Mouse (Mus musculus) MEL (cell line): ENCODE measurements around the gene Ctnnbl1. TPM values are rescaled to one million over a fixed set of nuclear protein-coding genes. Genes with fewer than 3 reads are reported as not detected.

Experiments
- DNase-seq: peaks from one replicate; pipeline ENCODE4 v3.0.0; 2011; ENCODE audit warnings: low read depth, low spot score
- H3K27ac ChIP-seq: 2 replicates; pipeline ENCODE4 v1.5.1; 2012; ENCODE audit warnings: low read depth, mild to moderate bottlenecking, control low read depth, low read length, moderate library complexity; ENCODE audit not compliant: control insufficient read depth
- H3K27me3 ChIP-seq, 2 experiments: fragments of 150-350 bp in 1 of 2; sonication (generic) in 1 of 2; 2 replicates each; pipeline ENCODE4 v1.6.1; 2012; ENCODE audit warnings: low read length in 2 of 2, mild to moderate bottlenecking in 2 of 2, improper control_type of control experiment in 1 of 2, moderate library complexity in 1 of 2; ENCODE audit not compliant: insufficient read depth in 2 of 2, control insufficient read depth in 1 of 2
- H3K36me3 ChIP-seq, 2 experiments: 2 replicates each; pipeline ENCODE4 v1.6.1; 2012 to 2014; ENCODE audit warnings: low read length in 2 of 2, improper control_type of control experiment in 1 of 2, inconsistent platforms in 1 of 2, mild to moderate bottlenecking in 1 of 2; ENCODE audit not compliant: insufficient read depth in 2 of 2, control insufficient read depth in 1 of 2
- H3K4me1 ChIP-seq, 2 experiments: fragments of 150-350 bp in 1 of 2; sonication (generic) in 1 of 2; 2 replicates each; pipeline ENCODE4 v1.6.1; 2012; ENCODE audit warnings: low read length in 2 of 2, improper control_type of control experiment in 1 of 2, mild to moderate bottlenecking in 1 of 2; ENCODE audit not compliant: insufficient read depth in 2 of 2, control insufficient read depth in 1 of 2
- H3K4me3 ChIP-seq, 2 experiments: fragments of 150-350 bp in 1 of 2; sonication (generic) in 1 of 2; 2 replicates each; pipeline ENCODE4 v1.5.1; 2012; ENCODE audit warnings: low read depth in 2 of 2, low read length in 2 of 2, mild to moderate bottlenecking in 2 of 2, moderate library complexity in 2 of 2, control low read depth in 1 of 2, improper control_type of control experiment in 1 of 2; ENCODE audit not compliant: control insufficient read depth in 1 of 2, insufficient read depth in 1 of 2
- H3K79me2 ChIP-seq: 2 replicates; pipeline ENCODE4 v1.6.1; 2012; ENCODE audit warnings: mild to moderate bottlenecking, low read length, moderate library complexity; ENCODE audit not compliant: control insufficient read depth, poor library complexity, insufficient read depth
- H3K9ac ChIP-seq: 2 replicates; pipeline ENCODE4 v1.6.1; 2012; ENCODE audit warnings: low read depth, mild to moderate bottlenecking, control low read depth, low read length, moderate library complexity; ENCODE audit not compliant: control insufficient read depth, poor library complexity, severe bottlenecking
- H3K9me3 ChIP-seq: fragments of 150-350 bp; sonication (generic); replicated peaks from 2 replicates; pipeline ENCODE4 v1.6.1; 2012; ENCODE audit warnings: mild to moderate bottlenecking, low read length, improper control_type of control experiment, moderate library complexity; ENCODE audit not compliant: insufficient read depth
- BHLHE40 ChIP-seq: IDR thresholded peaks from 2 replicates; pipeline ENCODE4 v1.6.1; 2012; ENCODE audit warnings: low read depth, mild to moderate bottlenecking, inconsistent platforms, low read length, improper control_type of control experiment, borderline replicate concordance
- CHD1 ChIP-seq: IDR thresholded peaks from 2 replicates; pipeline ENCODE4 v1.6.1; 2012; ENCODE audit warnings: low read depth, mild to moderate bottlenecking, inconsistent platforms, low read length, improper control_type of control experiment
- CTCF ChIP-seq, 3 experiments: IDR thresholded peaks in 2 of 3; conservative IDR thresholded peaks in 1 of 3; 2 replicates each; pipeline ENCODE4 v1.5.1; 2011 to 2012; ENCODE audit warnings: low read length in 3 of 3, low read depth in 2 of 3, mild to moderate bottlenecking in 2 of 3, improper control_type of control experiment in 1 of 3, inconsistent platforms in 1 of 3, mixed read lengths in 1 of 3, moderate library complexity in 1 of 3; ENCODE audit not compliant: control insufficient read depth in 1 of 3, insufficient read depth in 1 of 3, poor library complexity in 1 of 3, severe bottlenecking in 1 of 3
- E2F4 ChIP-seq: IDR thresholded peaks from 2 replicates; pipeline ENCODE4 v1.6.1; 2011; ENCODE audit warnings: low read depth, low read length, improper control_type of control experiment, borderline replicate concordance
- ETS1 ChIP-seq: IDR thresholded peaks from 2 replicates; pipeline ENCODE4 v1.6.1; 2012; ENCODE audit warnings: low read depth, mild to moderate bottlenecking, inconsistent platforms, low read length, improper control_type of control experiment, moderate library complexity
- GABPA ChIP-seq: IDR thresholded peaks from 2 replicates; pipeline ENCODE4 v1.6.1; 2012; ENCODE audit warnings: low read depth, mild to moderate bottlenecking, inconsistent platforms, low read length, improper control_type of control experiment, moderate library complexity
- HCFC1 ChIP-seq: IDR thresholded peaks from 2 replicates; pipeline ENCODE4 v1.6.1; 2012; ENCODE audit warnings: low read depth, mild to moderate bottlenecking, inconsistent platforms, low read length, improper control_type of control experiment, moderate library complexity
- JUND ChIP-seq: IDR thresholded peaks from 2 replicates; pipeline ENCODE4 v1.6.1; 2011; ENCODE audit warnings: low read depth, mild to moderate bottlenecking, improper control_type of control experiment, low read length
- MAZ ChIP-seq: IDR thresholded peaks from 2 replicates; pipeline ENCODE4 v1.6.1; 2012; ENCODE audit warnings: low read depth, mild to moderate bottlenecking, inconsistent platforms, low read length, improper control_type of control experiment
- MEF2A ChIP-seq: IDR thresholded peaks from 2 replicates; pipeline ENCODE4 v1.6.1; 2014; ENCODE audit warnings: low read depth, mild to moderate bottlenecking, inconsistent platforms, low read length, improper control_type of control experiment; ENCODE audit not compliant: poor library complexity, insufficient replicate concordance, severe bottlenecking; ENCODE audit errors: extremely low read depth
- MYB ChIP-seq: IDR thresholded peaks from 2 replicates; pipeline ENCODE4 v1.6.1; 2011; ENCODE audit warnings: mild to moderate bottlenecking, low read depth, low read length, improper control_type of control experiment
- MYC ChIP-seq: IDR thresholded peaks from 2 replicates; pipeline ENCODE4 v1.6.1; 2011; ENCODE audit warnings: low read depth, mild to moderate bottlenecking, low read length, improper control_type of control experiment, moderate library complexity
- NELFE ChIP-seq: IDR thresholded peaks from 2 replicates; pipeline ENCODE4 v1.6.1; 2011; ENCODE audit warnings: low read depth, low read length, improper control_type of control experiment
- NRF1 ChIP-seq: IDR thresholded peaks from 2 replicates; pipeline ENCODE4 v1.6.1; 2014; ENCODE audit warnings: low read depth, mild to moderate bottlenecking, inconsistent platforms, low read length, improper control_type of control experiment, moderate library complexity; ENCODE audit not compliant: poor library complexity, insufficient read depth, severe bottlenecking
- POLR2A ChIP-seq, 2 experiments: IDR thresholded peaks; 2 replicates each; pipeline ENCODE4 v1.6.1; 2011 to 2012; ENCODE audit warnings: low read length in 2 of 2, mild to moderate bottlenecking in 2 of 2, control low read depth in 1 of 2, improper control_type of control experiment in 1 of 2, low read depth in 1 of 2, moderate library complexity in 1 of 2; ENCODE audit not compliant: control insufficient read depth in 1 of 2, insufficient read depth in 1 of 2, poor library complexity in 1 of 2
- POLR2AphosphoS2 ChIP-seq: IDR thresholded peaks from 2 replicates; pipeline ENCODE4 v1.6.1; 2011; ENCODE audit warnings: low read length, improper control_type of control experiment
- POLR2AphosphoS5 ChIP-seq: IDR thresholded peaks from 2 replicates; pipeline ENCODE4 v1.6.1; 2012; ENCODE audit warnings: low read depth, borderline replicate concordance, mild to moderate bottlenecking, inconsistent platforms, low read length, moderate library complexity, mixed read lengths
- RAD21 ChIP-seq: IDR thresholded peaks from 2 replicates; pipeline ENCODE4 v1.6.1; 2011; ENCODE audit warnings: mild to moderate bottlenecking, low read depth, low read length, improper control_type of control experiment
- SIN3A ChIP-seq: IDR thresholded peaks from 2 replicates; pipeline ENCODE4 v1.6.1; 2012; ENCODE audit warnings: low read length, improper control_type of control experiment, inconsistent platforms
- SMC3 ChIP-seq: IDR thresholded peaks from 2 replicates; pipeline ENCODE4 v1.6.1; 2011; ENCODE audit warnings: low read depth, low read length, improper control_type of control experiment
- TAL1 ChIP-seq: IDR thresholded peaks from 2 replicates; pipeline ENCODE4 v1.6.1; 2012; ENCODE audit warnings: mild to moderate bottlenecking, inconsistent platforms, low read length, moderate library complexity, mixed read lengths
- USF1 ChIP-seq: IDR thresholded peaks from 2 replicates; pipeline ENCODE4 v1.6.1; 2014; ENCODE audit warnings: low read depth, mild to moderate bottlenecking, inconsistent platforms, low read length, improper control_type of control experiment, moderate library complexity
- USF2 ChIP-seq, 2 experiments: IDR thresholded peaks; 2 replicates each; pipeline ENCODE4 v1.6.1; 2011 to 2012; ENCODE audit warnings: improper control_type of control experiment in 2 of 2, low read length in 2 of 2, borderline replicate concordance in 1 of 2, inconsistent platforms in 1 of 2, low read depth in 1 of 2, mild to moderate bottlenecking in 1 of 2; ENCODE audit not compliant: insufficient read depth in 1 of 2
- ZMIZ1 ChIP-seq: IDR thresholded peaks from 2 replicates; pipeline ENCODE4 v1.6.1; 2012; ENCODE audit warnings: low read depth, mild to moderate bottlenecking, inconsistent platforms, low read length, improper control_type of control experiment, moderate library complexity
- ZNF384 ChIP-seq: IDR thresholded peaks from 2 replicates; pipeline ENCODE4 v1.6.1; 2012; ENCODE audit warnings: low read depth, mild to moderate bottlenecking, inconsistent platforms, low read length, improper control_type of control experiment
- polyA plus RNA-seq, 2 experiments: library from polyadenylated mRNA; stranded (reverse) in 1 of 2; unstranded in 1 of 2; fragments of >175 nt in 1 of 2; fragments of >200 nt in 1 of 2; gene quantifications; 2 replicates each; pipeline versions ENCODE4 v1.2.1 to v1.2.4; 2012; ENCODE audit warnings: low replicate concordance in 2 of 2, low read depth in 1 of 2; ENCODE audit not compliant: insufficient read length in 2 of 2, insufficient read depth in 1 of 2, missing spikeins in 1 of 2
- total RNA-seq: library from RNA; depleted of rRNA; stranded (reverse); fragments of 300-350 nt; gene quantifications from 2 replicates; pipeline ENCODE4 v1.2.3, GENCODE M21; 2012

The Ctnnbl1 gene
- total and polyA plus RNA-seq, 3 experiments = 60.7 to 61.7 TPM; not detected in 1

DNA sequence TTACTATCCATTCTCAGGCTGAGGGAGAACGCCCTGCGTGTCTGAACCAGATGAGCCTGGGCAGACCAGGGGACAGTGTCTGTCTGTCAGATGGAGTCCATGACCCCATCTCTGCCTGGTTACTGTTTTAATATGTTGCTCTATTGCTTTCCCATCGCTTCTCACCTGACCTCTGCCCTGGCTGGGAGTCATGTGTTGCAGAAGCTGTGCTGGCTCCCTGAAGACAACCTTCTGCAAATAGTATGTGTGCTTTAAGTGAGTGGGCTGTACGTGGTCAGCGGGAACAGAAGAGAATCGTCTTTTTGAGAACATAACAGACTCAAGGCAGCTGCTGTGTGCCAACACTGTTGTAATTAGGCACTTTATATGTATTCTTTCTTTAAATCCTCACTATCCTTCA is 47.0 kb downstream of the Ctnnbl1 start:
- peaks cover 0 to 4% of the 10 kb centered on the region in 2 experiments; a peak in 2 of 4 replicates for H3K36me3 ChIP-seq
- no peak for TF ChIP-seq NRF1
- no peak for TF ChIP-seq MAZ
- no peak for TF ChIP-seq CHD1
- no peak for TF ChIP-seq GABPA
- TF ChIP-seq USF2 (IDR thresholded peaks at IDR 0.05; ENCODE audit: borderline replicate concordance in 1 of 2, insufficient read depth in 1 of 2, low read depth in 1 of 2, low read length in 2 of 2) = no peak
- TF ChIP-seq POLR2AphosphoS2 = no peak
- no peak for TF ChIP-seq SMC3
- TF ChIP-seq USF1 = no peak
- no peak for TF ChIP-seq CTCF (IDR thresholded peaks at IDR 0.05 in 2 of 3, conservative IDR thresholded peaks at IDR 0.05 in 1 of 3; ENCODE audit: control insufficient read depth in 1 of 3, insufficient read depth in 1 of 3, low read depth in 2 of 3, low read length in 3 of 3, poor library complexity in 1 of 3, severe bottlenecking in 1 of 3)
- TF ChIP-seq ZNF384 = no peak
- no peak for TF ChIP-seq MEF2A
- TF ChIP-seq ZMIZ1 = no peak
- no peak for TF ChIP-seq JUND
- no peak for TF ChIP-seq MYB
- no peak for TF ChIP-seq TAL1
- no peak for TF ChIP-seq HCFC1
- no peak for TF ChIP-seq RAD21
- no peak overlapping the region for H3K27ac ChIP-seq
- H3K27me3 ChIP-seq = no peaks in the 10 kb centered on the region
- no peaks in the 10 kb centered on the region for H3K4me1 ChIP-seq
- H3K9me3 ChIP-seq = no peaks in the 10 kb centered on the region
- no peak for DNase-seq
- no peak overlapping the region for H3K4me3 ChIP-seq
- no peaks in the 10 kb centered on the region for H3K79me2 ChIP-seq
- H3K9ac ChIP-seq = no peak overlapping the region

DNA sequence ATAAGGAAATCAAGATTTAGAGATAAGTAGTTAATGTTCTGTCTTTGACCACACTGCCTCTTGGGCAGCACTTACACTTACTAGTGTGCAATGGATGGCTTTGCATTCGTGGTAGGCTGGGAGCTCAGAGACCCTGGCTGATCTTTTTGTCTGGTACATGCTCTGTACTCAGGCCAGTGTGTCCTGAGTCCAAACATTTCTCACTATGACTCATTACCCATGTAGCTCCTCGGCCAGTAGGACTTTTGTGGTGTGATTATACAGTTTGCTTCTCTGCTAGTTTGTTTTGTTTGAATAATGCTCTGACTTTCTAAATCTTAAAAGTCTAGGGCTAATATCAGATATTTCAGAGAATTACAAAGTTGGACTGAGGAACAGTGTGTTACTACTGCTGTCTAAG is 47.4 kb downstream of the Ctnnbl1 start:
- Histone ChIP-seq H3K27me3 (no peaks in the 10 kb centered on the region), H3K4me1 (no peaks in the 10 kb centered on the region), H3K9ac (no peak overlapping the region), H3K9me3 (no peaks in the 10 kb centered on the region), H3K4me3 (no peak overlapping the region), H3K79me2 (no peaks in the 10 kb centered on the region), H3K27ac (no peak overlapping the region), H3K36me3 (peaks cover 0 to 4% of the 10 kb centered on the region in 2 experiments; a peak in 2 of 4 replicates)
- no peak for TF ChIP-seq GABPA
- TF ChIP-seq SMC3 = no peak
- TF ChIP-seq E2F4 = no peak
- TF ChIP-seq ETS1 = no peak
- no peak for TF ChIP-seq BHLHE40
- no peak for TF ChIP-seq ZMIZ1
- TF ChIP-seq POLR2A (IDR thresholded peaks at IDR 0.05; ENCODE audit: control insufficient read depth in 1 of 2, insufficient read depth in 1 of 2, low read depth in 1 of 2, low read length in 2 of 2, poor library complexity in 1 of 2) = no peak
- no peak for TF ChIP-seq POLR2AphosphoS2
- TF ChIP-seq NELFE = no peak
- no peak for TF ChIP-seq SIN3A
- TF ChIP-seq RAD21 = no peak
- no peak for TF ChIP-seq POLR2AphosphoS5
- TF ChIP-seq NRF1 = no peak
- no peak for TF ChIP-seq TAL1
- no peak for TF ChIP-seq MYC
- DNase-seq = no peak
